Mouse (Mus musculus): ENCODE data around the gene Rad52. TPM values are rescaled to one million over a fixed set of nuclear protein-coding genes. Genes with fewer than 3 reads are reported as not detected.

The Rad52 gene
- polyA plus RNA-seq (2014; fragmentation: Illumina TruSeq; extraction: RNeasy Lipid Tissue Mini Kit (QIAGEN cat#74804); ENCODE audit: insufficient read depth, low read depth, low replicate concordance) = 8.9 TPM

DNA sequence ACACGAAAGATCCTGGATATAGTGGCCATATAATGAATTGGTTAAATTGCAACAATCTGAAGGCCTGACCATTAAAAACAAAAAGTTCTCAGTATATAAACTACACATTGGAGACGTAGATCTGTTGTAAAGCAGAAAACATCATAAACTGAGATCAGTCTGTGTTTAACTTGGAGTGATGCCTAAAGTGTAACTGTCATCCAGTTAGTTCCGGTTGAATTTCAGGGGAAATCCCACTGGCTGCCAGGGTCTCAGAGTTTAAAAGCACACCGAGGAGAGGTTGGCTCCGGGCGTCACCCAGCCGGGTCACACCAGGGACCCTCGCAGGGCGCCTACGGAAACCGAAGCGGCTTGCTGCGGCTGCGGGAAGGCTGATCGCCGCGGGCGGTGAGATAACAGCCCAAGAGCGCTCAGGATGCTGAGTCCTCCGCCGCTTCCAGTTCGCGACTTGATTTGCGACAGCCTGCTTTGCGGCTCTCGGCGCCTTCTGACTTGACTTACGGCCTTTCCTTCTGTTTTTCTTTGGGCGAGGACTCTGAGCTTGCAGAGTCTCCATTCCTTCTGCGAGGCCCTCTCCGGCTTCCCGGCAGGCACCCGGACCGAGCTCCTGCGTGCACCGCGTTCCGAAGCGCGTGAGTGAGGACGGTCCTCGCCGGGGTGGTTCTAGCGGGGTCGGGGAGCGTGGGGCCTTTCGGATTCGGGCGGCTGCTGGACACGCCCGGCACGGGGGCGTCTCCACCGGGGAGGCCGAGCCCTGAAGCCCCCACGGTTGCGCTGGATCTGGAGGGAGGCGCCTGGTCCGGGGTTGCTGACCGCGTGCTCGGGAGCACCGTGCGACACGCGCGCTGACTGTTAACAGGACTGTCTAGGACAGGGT lies at the start of gene Rad52:
Gene Rad52 (plus strand): TSS at position 495 of the 877 bp plus-strand sequence.

Other genes with a start within 250 kb of the Rad52 start
- gene Erc1, start 54.5 kb upstream of the Rad52 start, polyA plus RNA-seq (2014; fragmentation: Illumina TruSeq; extraction: RNeasy Lipid Tissue Mini Kit (QIAGEN cat#74804); ENCODE audit: insufficient read depth, low read depth, low replicate concordance) = 3.0 TPM
- gene Wnk1, start 136.0 kb downstream of the Rad52 start, polyA plus RNA-seq (2014; fragmentation: Illumina TruSeq; extraction: RNeasy Lipid Tissue Mini Kit (QIAGEN cat#74804); ENCODE audit: insufficient read depth, low read depth, low replicate concordance) = 115 TPM
- 0.53 TPM for gene Ninj2, start 190.7 kb downstream of the Rad52 start, polyA plus RNA-seq (2014; fragmentation: Illumina TruSeq; extraction: RNeasy Lipid Tissue Mini Kit (QIAGEN cat#74804); ENCODE audit: insufficient read depth, low read depth, low replicate concordance)

Data from lung, adult 10 weeks (tissue).